Mouse (Mus musculus): Measurements from ENCODE around the gene Ksr1. TPM values are rescaled to one million over a fixed set of nuclear protein-coding genes. Genes with fewer than 3 reads are reported as not detected.

Gene Ksr1
- polyA plus RNA-seq, 1 experiment from 2014 or later: 3.8 TPM

DNA sequence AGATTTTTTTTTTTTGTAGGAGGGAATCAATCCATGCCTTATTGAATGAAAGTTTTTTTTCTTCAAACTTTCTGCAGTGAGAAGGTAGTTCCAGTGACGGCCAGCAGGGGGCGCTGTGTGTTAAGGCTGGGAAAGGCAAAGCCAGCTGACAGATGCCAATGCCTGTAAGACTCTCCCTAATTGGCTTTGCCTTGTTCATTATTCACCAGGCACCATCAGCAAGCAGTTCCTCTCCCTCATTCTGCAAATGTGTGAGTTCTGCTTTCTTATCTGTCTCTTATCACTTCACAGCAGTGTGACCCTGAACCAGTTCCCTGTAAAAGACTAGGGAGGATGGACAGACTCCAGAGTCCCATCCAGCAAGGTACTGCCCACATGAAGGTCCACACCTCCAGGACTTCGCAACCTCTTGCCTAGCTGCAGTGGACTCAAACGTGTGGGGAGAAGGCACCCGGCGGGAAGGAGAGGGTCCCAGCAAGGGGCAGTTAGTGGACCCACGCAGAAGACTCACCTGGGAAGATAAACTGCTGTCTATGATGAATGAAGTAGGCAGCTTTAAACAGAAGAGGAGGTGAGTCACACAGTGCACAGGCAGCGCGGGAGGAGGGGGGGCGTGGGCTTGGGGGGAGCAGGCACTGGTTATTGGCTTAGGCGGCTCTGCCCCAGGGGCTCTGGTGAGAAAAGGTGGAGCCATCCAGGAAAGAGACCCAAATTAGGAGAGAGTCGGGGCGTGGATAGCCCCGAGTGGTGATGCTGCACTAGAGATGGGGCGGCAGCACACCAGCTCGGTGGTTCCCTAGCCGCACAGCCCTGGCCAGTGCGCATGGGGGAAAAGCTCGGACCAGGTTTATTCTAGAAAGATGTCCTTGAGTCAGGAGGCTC is 115.4 kb downstream of the Ksr1 start:
- 52% methylated on average over 19 of the region's 19 CpGs for WGBS
- Histone ChIP-seq H3K4me2 (replicated peaks; ENCODE audit: low read depth, low read length) (no peak overlapping the region), H3K9me3 (ENCODE audit: low read length) (no peaks in the 10 kb centered on the region), H3K27me3 (ENCODE audit: insufficient read depth, low read length) (no peaks in the 10 kb centered on the region), H3K9ac (replicated peaks; ENCODE audit: low read length) (no peak overlapping the region), H3K4me3 (ENCODE audit: low read length) (no peak overlapping the region), H3K27ac (ENCODE audit: low read length) (no peak overlapping the region), H3K4me1 (ENCODE audit: insufficient read depth, low read length) (no peaks in the 10 kb centered on the region), H3K36me3 (ENCODE audit: insufficient read depth, low read length) (peaks cover 10% of the 10 kb centered on the region; the same call in 1 of the 2 replicates)
- ATAC-seq (ENCODE audit: low FRiP score, low TSS enrichment): peak; percentile 46; the same call in 1 of the 2 replicates

DNA sequence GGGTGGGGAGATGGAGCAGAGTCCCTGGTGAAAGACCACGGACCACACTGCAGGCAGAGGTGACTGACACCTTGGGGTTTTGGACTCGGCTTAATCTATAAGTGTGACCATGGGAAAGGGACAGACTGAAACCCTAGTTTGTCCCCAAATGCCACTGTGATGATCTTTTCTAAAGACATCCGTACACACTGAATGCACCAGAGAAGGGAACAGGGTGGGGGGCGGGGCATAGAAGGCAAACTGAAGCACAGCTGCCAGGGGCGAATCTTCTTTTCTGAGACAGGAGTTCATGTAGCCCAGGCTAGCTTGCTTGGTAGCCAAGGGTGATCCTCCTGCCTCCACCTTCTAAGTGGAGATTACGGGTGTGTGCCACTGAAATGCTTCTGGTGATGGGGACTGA is 122.5 kb downstream of the Ksr1 start:
- Histone ChIP-seq H3K4me1 (ENCODE audit: insufficient read depth, low read length) (peaks cover 15% of the 10 kb centered on the region), H3K27me3 (ENCODE audit: insufficient read depth, low read length) (no peaks in the 10 kb centered on the region), H3K9me3 (ENCODE audit: low read length) (no peaks in the 10 kb centered on the region), H3K4me3 (ENCODE audit: low read length) (no peak overlapping the region), H3K9ac (replicated peaks; ENCODE audit: low read length) (no peak overlapping the region; the same call in 1 of the 2 replicates), H3K36me3 (ENCODE audit: insufficient read depth, low read length) (peaks cover 16% of the 10 kb centered on the region; the same call in 1 of the 2 replicates), H3K27ac (ENCODE audit: low read length) (peak overlapping the region; percentile 81), H3K4me2 (replicated peaks; ENCODE audit: low read depth, low read length) (peak overlapping the region; percentile 26)
- WGBS: 71% methylated on average over 6 of the region's 6 CpGs
- ATAC-seq (ENCODE audit: low FRiP score, low TSS enrichment): no peak

DNA sequence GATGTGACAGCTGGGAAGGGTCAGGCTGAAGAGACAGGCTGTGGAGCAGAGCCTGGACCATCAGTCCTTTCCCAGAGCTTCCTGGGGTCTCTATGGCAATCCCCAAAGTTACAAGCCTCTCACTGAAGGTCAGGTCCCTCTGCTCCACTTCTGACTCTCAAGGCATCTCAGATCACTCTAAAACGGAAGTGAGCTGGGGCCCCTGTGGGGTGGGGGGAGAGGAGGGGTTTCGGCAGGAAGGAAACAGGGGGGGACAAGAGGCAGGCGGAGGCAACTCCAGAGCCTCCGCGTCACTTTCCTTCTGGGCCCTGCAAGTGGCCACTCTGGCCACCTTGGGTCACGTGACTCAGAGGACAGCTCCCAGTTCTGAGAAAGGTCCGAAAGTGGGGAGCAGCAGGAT is 122.9 kb downstream of the Ksr1 start:
- ATAC-seq (ENCODE audit: low FRiP score, low TSS enrichment): peak; percentile 63
- Histone ChIP-seq H3K9me3 (ENCODE audit: low read length) (no peaks in the 10 kb centered on the region), H3K4me1 (ENCODE audit: insufficient read depth, low read length) (peaks cover 15% of the 10 kb centered on the region), H3K36me3 (ENCODE audit: insufficient read depth, low read length) (peaks cover 16% of the 10 kb centered on the region; the same call in 1 of the 2 replicates), H3K9ac (replicated peaks; ENCODE audit: low read length) (peak overlapping the region; percentile 32; the same call in 1 of the 2 replicates), H3K27me3 (ENCODE audit: insufficient read depth, low read length) (no peaks in the 10 kb centered on the region), H3K4me3 (ENCODE audit: low read length) (no peak overlapping the region), H3K4me2 (replicated peaks; ENCODE audit: low read depth, low read length) (peak overlapping the region; percentile 26), H3K27ac (ENCODE audit: low read length) (peak overlapping the region; percentile 81)
- 14% methylated on average over 7 of the region's 7 CpGs for WGBS

DNA sequence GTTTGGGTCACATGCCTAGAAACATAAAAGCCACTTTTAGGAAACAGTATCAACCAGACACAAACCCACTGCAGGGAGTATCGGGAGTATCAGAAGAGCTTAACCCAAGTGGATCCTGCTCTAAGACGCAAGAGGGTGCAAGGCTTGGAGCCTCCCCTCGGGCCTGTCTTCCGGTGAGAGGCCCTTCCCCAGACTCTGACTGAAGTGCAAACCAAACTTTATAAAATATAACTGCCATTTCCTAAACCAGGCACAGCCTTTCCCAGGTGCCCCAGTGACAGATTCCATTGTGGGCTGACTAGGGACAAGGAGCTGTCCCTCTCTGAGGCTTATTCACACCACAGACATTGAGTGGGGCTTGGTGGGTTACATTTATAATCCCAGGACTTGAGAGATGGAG is 123.4 kb downstream of the Ksr1 start:
- Histone ChIP-seq H3K27ac (ENCODE audit: low read length) (peak overlapping the region; percentile 81), H3K4me1 (ENCODE audit: insufficient read depth, low read length) (peaks cover 15% of the 10 kb centered on the region), H3K27me3 (ENCODE audit: insufficient read depth, low read length) (no peaks in the 10 kb centered on the region), H3K4me2 (replicated peaks; ENCODE audit: low read depth, low read length) (no peak overlapping the region; the same call in 1 of the 2 replicates), H3K9me3 (ENCODE audit: low read length) (no peaks in the 10 kb centered on the region), H3K9ac (replicated peaks; ENCODE audit: low read length) (no peak overlapping the region), H3K4me3 (ENCODE audit: low read length) (no peak overlapping the region), H3K36me3 (ENCODE audit: insufficient read depth, low read length) (peaks cover 16% of the 10 kb centered on the region; the same call in 1 of the 2 replicates)
- WGBS: 43% methylated on average over 4 of the region's 4 CpGs
- ATAC-seq (ENCODE audit: low FRiP score, low TSS enrichment): 0 out of 2 replicates have a peak, but pooled peaks have one; percentile 2

DNA sequence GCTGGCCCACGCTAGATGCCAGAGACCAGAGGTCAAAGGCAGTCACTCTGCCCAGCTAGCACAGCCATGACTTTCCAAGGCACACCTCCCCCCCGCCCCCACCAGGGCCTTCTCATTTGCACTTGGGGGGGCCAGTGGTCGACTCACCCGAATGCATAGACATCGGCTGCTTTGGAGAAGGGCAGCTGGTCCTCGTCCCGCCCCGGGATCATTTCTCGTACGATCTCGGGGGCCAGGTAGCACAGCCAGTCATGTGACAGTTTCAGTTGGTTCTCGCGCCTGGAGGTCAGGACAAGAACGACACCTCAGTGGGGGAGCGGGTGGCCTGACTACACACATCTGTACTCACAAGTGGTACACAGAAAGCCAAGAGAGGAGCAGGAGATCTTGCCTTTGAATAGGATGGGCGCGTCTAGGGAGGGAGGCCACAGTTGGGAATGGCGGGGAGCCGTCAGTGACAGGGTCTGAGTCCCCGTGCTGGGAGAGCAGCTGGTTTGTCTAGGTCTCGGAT is 125.6 kb downstream of the Ksr1 start:
- Histone ChIP-seq H3K4me2 (replicated peaks; ENCODE audit: low read depth, low read length) (no peak overlapping the region), H3K36me3 (ENCODE audit: insufficient read depth, low read length) (peaks cover 12% of the 10 kb centered on the region; the same call in 1 of the 2 replicates), H3K27ac (ENCODE audit: low read length) (no peak overlapping the region), H3K27me3 (ENCODE audit: insufficient read depth, low read length) (no peaks in the 10 kb centered on the region), H3K4me3 (ENCODE audit: low read length) (no peak overlapping the region), H3K9ac (replicated peaks; ENCODE audit: low read length) (no peak overlapping the region), H3K9me3 (ENCODE audit: low read length) (no peaks in the 10 kb centered on the region), H3K4me1 (ENCODE audit: insufficient read depth, low read length) (peaks cover 18% of the 10 kb centered on the region)
- ATAC-seq (ENCODE audit: low FRiP score, low TSS enrichment): no peak
- 61% methylated on average over 21 of the region's 21 CpGs for WGBS

DNA sequence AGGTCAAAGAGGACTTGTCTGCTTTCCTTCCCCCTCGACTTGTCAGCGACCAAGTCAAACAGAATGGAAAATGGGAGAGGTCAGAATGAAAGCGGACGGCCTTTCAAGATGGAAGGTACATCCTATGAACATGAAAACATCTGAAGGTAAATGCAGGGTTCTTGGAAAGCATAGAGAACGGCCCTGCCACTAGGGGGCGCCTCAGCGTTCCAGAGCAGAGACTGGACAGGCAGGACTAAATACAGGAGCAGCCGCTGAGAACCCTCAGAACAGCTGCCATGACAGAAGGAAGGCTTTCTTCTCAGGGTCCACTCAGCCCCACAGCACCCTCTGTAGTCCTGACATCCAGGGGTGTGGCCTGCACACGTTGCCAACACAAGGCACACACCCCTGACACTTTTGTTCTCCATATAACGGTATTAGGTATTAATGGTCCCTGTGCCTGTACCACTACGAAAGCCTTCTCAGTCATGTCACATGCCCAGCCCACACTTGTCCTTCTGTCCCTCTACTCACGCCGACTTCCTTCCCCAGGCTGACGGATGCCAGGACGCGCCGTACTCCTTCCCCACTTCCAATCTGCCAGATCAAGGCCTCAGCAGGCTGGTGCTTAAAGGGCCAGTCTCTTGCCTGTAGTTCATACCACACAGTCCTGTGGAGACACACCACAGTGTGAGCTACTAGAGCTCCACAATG is 126.2 kb downstream of the Ksr1 start:
- Histone ChIP-seq H3K4me1 (ENCODE audit: insufficient read depth, low read length) (peaks cover 22% of the 10 kb centered on the region), H3K4me2 (replicated peaks; ENCODE audit: low read depth, low read length) (no peak overlapping the region), H3K36me3 (ENCODE audit: insufficient read depth, low read length) (peaks cover 12% of the 10 kb centered on the region; the same call in 1 of the 2 replicates), H3K27ac (ENCODE audit: low read length) (no peak overlapping the region), H3K9me3 (ENCODE audit: low read length) (no peaks in the 10 kb centered on the region), H3K9ac (replicated peaks; ENCODE audit: low read length) (no peak overlapping the region), H3K4me3 (ENCODE audit: low read length) (no peak overlapping the region), H3K27me3 (ENCODE audit: insufficient read depth, low read length) (no peaks in the 10 kb centered on the region)
- WGBS: 83% methylated on average over 17 of the region's 17 CpGs
- ATAC-seq (ENCODE audit: low FRiP score, low TSS enrichment): no peak

DNA sequence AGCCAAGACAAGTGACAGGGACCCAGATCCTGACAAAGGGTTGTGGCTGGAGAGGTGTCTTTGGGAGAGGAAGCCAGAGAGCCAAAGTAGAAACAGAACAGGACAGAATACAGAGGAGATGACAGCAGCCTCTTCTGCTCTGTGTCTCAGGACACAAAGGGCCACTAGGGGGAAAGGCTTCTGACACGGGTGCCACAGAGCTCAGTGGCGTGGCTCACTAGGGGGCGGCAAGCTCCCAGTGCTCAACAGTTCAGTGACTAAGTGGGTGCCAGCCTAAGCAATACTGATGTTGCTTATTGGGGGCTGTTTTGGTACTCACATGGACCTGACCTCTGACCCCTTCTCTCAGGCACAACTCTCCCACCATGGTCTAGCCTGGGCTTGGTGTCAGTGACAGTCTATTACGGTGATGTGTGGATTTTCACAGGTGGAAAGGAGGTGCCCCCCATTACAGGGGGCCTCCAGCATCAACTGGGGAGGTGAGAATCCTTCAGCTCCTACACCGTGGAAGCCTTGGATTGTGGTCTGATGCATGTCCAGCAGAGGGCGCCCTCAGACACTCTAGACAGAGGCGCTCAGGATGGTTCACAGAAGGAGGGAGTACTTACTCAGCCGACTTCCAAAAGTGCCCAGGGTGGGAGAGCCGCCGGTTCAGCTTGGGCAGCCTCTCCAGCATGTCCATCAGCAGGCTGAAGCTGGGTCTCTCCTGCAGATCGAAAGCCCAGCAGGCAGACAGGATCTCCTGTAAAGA is 127.1 kb downstream of the Ksr1 start:
- peaks cover 24% of the 10 kb centered on the region for H3K4me1 ChIP-seq (ENCODE audit: insufficient read depth, low read length)
- no peak for ATAC-seq (ENCODE audit: low FRiP score, low TSS enrichment)
- H3K36me3 ChIP-seq (ENCODE audit: insufficient read depth, low read length): peaks cover 12% of the 10 kb centered on the region; the same call in 1 of the 2 replicates
- no peak overlapping the region for H3K9ac ChIP-seq (replicated peaks; ENCODE audit: low read length)
- H3K4me3 ChIP-seq (ENCODE audit: low read length): no peak overlapping the region
- no peaks in the 10 kb centered on the region for H3K27me3 ChIP-seq (ENCODE audit: insufficient read depth, low read length)
- no peak overlapping the region for H3K4me2 ChIP-seq (replicated peaks; ENCODE audit: low read depth, low read length)
- H3K27ac ChIP-seq (ENCODE audit: low read length): no peak overlapping the region
- 57% methylated on average over 11 of the region's 11 CpGs for WGBS
- H3K9me3 ChIP-seq (ENCODE audit: low read length): no peaks in the 10 kb centered on the region

DNA sequence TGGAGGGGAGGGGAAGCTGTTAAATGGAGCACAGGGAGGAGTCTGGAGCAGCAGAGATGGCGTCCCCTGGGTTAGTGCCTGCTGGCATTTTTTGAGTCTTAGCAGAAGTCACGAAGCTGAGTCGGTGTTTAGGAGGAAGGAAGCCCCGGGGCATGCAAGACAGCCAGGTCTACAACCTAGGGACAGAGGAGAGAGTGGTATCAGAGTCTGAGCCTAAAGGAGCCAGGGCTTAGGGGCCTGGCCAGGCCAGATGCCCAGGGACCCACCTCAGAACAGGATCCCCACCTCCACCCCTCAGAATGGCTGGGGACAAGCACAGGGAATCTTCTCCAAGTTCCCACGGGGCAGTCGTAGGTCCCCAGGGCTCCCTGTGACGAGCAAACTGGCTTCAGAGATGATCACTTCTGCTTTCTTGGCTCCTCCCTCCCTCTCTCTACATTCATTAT is 129.0 kb downstream of the Ksr1 start:
- H3K36me3 ChIP-seq (ENCODE audit: insufficient read depth, low read length): peaks cover 12% of the 10 kb centered on the region; the same call in 1 of the 2 replicates
- H3K4me3 ChIP-seq (ENCODE audit: low read length): no peak overlapping the region

DNA sequence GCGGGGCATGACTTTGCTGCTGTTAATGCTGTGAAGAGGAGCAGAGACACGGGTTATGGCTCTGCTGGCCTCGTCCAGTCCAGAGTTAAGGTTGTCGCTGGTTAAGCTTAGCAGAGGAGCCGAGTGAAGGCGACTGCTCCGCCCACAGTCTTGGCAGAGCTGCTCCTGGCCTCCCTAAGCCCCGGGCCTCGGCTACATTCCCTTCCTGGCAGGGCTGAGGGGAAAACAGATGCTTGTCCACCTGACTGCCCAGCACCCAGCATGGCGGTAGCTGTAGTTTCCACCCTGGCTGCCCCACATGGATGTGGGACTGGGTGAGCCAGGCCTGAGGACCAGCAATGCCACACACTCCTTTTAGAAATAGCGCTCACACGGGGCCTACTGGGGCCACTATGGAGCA is 130.0 kb downstream of the Ksr1 start:
- ATAC-seq (ENCODE audit: low FRiP score, low TSS enrichment): no peak
- no peak overlapping the region for H3K4me3 ChIP-seq (ENCODE audit: low read length)
- H3K36me3 ChIP-seq (ENCODE audit: insufficient read depth, low read length): peaks cover 12% of the 10 kb centered on the region; the same call in 1 of the 2 replicates
- H3K27ac ChIP-seq (ENCODE audit: low read length): no peak overlapping the region
- H3K4me1 ChIP-seq (ENCODE audit: insufficient read depth, low read length): peaks cover 9% of the 10 kb centered on the region; the same call in 1 of the 2 replicates
- 46% methylated on average over 12 of the region's 12 CpGs for WGBS
- H3K4me2 ChIP-seq (replicated peaks; ENCODE audit: low read depth, low read length): no peak overlapping the region
- H3K9ac ChIP-seq (replicated peaks; ENCODE audit: low read length): no peak overlapping the region
- no peaks in the 10 kb centered on the region for H3K9me3 ChIP-seq (ENCODE audit: low read length)
- no peaks in the 10 kb centered on the region for H3K27me3 ChIP-seq (ENCODE audit: insufficient read depth, low read length)

More for the DNA sequence above, 129.0 kb downstream of the Ksr1 start:
- Histone ChIP-seq H3K27ac (ENCODE audit: low read length) (no peak overlapping the region), H3K4me1 (ENCODE audit: insufficient read depth, low read length) (peaks cover 9% of the 10 kb centered on the region; the same call in 1 of the 2 replicates), H3K4me2 (replicated peaks; ENCODE audit: low read depth, low read length) (no peak overlapping the region), H3K9me3 (ENCODE audit: low read length) (no peaks in the 10 kb centered on the region), H3K9ac (replicated peaks; ENCODE audit: low read length) (no peak overlapping the region), H3K27me3 (ENCODE audit: insufficient read depth, low read length) (no peaks in the 10 kb centered on the region)
- WGBS: 84% methylated on average over 7 of the region's 7 CpGs
- ATAC-seq (ENCODE audit: low FRiP score, low TSS enrichment): no peak
